Mouse (Mus musculus) gastrocnemius, postnatal 25 days (tissue): ENCODE measurements around the gene Cend1. TPM values are rescaled to one million over a fixed set of nuclear protein-coding genes. Genes with fewer than 3 reads are reported as not detected.
A peak's percentile ranks its signal among the peaks of the same experiment; 100 is the strongest.
"Not testable (repeated sequence)": the region's sequence is repeated elsewhere in the genome, so short reads cannot be mapped to it uniquely, and the experiment has no call there.

Experiments used
- DNase-seq: peaks from one replicate; pipeline ENCODE4 v3.0.0; 2022
- total RNA-seq, 2 experiments: library from RNA; stranded (reverse); gene quantifications; 1 replicate in 1 of 2; 2 replicates in 1 of 2; pipeline ENCODE4 v1.2.3; 2021

The Cend1 gene
- total RNA-seq, 2 experiments from 2014 or later, result 0.38 to 0.75 TPM

- no peak for DNase-seq
Measured at GRCm38 (mm10) chr7:141429840-141430584, 721 bp upstream of the Cend1 start.

DNA sequence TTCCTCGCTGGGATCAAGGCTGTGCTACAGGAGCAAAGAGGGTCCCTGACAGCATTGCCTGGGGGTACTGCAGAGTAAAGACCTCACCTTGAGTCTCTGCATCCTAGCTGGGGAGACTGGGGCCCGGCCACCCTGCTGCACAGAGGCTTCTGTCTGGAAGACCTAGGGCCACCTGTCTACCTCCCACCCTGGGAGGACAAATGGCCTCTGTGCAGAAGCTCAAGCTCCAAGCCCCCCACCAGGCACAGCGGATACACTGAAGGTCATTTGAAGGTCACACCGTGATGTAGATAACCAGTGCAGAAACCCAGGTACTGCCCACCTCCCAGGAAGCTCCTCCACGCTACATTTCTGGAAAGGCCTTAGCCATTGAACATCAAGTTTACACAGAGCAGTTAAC lies 590 bp downstream of the Cend1 start:
- no peak for DNase-seq

DNA sequence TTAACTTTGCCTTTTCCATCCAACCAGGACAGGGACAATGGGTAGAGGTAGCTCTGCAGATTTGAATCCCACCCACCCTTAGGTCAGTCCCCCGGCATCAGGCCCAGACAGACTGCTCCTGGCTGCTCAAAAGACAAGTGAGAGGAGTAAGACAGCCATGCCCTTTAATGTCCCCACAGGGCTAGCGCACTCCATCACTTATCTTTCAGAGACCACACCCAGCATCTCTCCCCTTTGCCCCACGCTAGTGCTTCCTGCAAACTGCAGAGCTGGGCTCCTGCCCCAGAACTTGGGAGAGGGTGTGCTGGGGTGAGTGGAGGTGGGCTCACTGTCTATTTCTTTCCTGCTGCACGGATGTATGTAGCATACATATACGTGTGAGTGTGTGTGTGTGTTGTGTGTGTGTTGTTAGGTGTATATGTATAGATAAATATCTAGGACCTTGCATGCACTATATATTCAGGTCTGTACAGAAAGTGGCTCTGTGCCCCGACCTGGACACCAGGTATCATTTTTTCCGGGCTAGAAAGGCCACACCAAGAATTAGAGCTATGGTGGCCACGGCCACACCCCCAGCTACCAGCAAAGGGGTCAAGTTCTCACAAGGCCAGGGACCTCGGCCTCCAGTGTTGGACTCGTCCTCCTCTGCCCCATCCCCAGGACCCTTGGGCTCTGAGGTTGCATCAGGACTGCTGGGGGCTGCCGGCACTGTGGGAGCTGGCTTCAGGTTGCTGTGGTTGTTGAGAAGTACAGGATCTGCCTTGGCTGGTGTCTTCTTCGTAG lies 2.2 kb downstream of the Cend1 start:
- DNase-seq, result no peak

- DNase-seq, result no peak
Measured at GRCm38 (mm10) chr7:141423811-141424210, 5.5 kb downstream of the Cend1 start.

DNA sequence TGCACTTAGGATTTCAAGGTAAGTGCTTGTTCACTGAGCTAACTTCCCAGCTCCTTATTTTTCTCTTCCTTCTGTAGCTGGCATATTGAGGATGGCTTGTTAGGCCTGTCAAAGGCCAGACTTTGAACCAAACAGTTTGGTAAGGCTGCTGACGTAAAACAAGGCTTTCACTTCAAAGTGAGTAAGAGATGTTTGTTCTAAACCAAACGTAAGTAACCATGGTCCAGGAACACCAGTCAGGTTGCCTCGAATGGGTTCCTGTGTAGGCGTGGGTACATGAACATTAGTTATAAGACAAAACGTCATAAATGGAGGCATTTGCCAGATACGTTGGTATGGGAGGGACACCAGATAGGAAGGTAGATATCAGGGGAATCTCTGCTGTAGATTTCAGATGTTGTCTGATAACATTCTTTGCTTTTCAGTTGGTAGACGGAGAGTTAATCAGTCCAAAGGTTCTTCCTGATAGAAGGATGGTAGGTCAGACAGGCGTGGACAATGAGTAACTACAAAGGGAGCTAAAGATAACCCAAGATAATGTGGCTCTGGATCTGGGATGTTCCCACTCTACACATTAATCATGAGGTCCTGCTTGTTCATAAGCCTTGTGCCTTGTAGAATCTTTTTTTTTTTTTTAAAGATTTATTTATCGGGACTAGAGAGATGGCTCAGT lies 9.1 kb downstream of the Cend1 start:
- DNase-seq, result no peak

- no peak for DNase-seq
Measured at GRCm38 (mm10) chr7:141418970-141419369, 10.3 kb downstream of the Cend1 start.

- no peak for DNase-seq
Measured at GRCm38 (mm10) chr7:141417731-141418681, 11.3 kb downstream of the Cend1 start.

DNA sequence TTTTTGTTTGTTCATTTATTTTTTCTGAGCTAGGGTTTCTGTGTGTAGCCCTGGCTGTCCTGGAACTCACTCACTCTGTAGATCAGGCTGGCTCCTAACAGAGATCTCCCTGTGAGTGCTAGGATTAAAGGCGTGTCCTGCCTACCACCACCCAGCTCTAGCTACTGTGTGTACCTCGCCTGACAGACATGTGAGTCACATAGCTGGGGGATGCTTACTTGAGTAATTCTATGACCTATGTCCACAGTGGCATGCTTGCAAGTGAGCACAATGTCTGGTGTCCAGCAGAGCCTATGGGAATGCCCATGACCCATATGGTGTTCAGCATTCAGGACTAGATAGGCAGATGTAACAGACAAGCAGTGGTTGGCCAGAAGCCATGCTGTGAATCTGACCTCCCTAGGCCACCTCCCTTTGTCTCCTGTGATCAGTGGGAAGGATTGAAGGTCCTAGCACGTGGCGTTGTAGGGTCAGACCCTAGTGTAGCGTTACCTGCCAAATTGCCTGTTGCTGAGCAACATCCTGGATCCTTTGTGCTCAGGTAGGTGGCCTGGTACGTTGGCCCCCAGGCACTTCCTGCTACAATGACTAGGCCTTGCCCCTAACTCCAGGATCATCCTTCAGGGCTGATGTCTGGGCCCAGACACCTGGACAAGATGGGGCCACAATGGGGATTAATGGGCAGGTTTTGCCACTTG lies 13.0 kb downstream of the Cend1 start:
- DNase-seq, result no peak

DNA sequence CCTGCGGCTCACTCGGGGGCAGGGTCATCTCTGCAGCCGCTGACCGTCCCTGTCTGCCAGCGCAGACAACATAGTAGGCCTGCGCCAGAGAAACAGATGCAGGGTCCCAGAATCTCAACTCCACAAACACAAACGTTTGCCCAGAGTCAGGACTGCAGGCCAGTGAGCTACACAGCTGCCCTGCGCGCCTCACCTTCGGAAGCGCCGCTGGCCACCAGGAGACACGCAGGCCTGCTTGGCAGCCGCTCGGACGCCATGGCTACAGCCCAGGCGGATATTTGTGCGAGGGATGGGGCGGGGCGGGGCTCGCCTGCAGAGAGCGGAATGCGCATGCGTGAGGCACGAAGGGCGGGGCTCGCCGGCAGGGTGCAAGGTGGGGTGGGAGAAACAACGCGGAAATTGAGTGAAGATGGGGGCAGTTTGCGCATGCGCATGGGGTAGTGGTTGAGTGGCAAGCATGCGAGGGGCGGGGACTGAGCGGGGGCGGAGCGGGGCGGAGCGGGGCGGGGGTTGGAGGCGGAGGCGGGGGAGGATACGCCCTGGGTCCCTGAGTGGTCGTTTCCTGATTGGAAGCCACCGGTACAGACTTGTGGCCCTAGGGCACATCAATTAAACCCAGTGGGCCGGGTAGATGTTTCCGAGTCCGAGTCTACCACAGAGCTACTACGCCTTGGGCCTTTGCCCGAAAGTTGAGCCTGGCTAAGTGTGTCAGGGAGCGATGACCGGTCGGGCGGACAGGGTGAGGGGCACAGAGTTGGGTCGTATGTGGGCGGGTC lies 15.3 kb downstream of the Cend1 start, which contains the start of gene Gatd1:
Gatd1 (minus strand) TSS at position 328 of the 776 bp plus-strand sequence.
- peak; percentile 99 for DNase-seq

DNA sequence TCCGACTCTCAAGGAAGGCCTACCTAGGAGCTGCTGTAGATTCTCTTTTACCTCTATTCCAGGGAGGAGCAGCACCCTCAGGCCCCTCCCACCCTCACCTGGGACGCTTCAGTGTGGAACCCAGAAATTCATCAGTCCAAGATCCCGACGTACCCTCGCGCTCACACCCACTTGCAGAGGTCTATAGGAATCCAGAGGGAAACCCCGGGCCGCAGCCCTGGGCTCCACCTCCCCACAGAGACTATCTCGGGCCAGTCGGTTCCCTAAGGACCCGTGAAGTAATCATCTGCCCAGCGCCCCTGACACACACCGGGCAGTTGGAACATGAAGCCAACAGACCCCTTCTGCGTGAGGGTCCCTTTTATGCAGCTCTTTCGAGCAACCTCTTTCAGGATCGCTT lies 16.0 kb downstream of the Cend1 start:
- no peak for DNase-seq

- DNase-seq, result no peak
Measured at GRCm38 (mm10) chr7:141411667-141412066, 17.6 kb downstream of the Cend1 start.

DNA sequence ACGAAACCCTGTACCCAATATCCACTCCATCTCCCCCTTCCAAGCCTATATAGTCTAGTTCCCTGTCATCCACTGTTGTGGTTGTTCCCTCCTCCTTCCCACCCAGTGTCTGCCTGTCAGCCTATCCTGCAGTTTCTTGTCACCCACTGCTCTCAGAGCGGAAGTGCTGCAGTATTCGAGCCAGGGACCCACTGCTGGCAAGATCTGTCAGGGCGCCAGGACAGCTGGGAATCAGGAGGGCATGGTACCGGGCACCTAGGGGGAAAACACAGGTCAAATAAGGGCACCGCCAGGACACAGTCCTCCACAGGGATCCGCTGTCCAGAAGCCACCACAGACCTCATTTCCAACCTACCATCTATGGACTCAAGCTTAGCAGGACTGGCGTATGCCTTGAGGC lies 18.7 kb downstream of the Cend1 start:
- no peak for DNase-seq

GRCm38 (mm10) chr7:141408833-141409232 lies 20.5 kb downstream of the Cend1 start:
- DNase-seq, result peak; percentile 72

GRCm38 (mm10) chr7:141407670-141408069 lies 21.6 kb downstream of the Cend1 start:
- not testable (repeated sequence) for DNase-seq

DNA sequence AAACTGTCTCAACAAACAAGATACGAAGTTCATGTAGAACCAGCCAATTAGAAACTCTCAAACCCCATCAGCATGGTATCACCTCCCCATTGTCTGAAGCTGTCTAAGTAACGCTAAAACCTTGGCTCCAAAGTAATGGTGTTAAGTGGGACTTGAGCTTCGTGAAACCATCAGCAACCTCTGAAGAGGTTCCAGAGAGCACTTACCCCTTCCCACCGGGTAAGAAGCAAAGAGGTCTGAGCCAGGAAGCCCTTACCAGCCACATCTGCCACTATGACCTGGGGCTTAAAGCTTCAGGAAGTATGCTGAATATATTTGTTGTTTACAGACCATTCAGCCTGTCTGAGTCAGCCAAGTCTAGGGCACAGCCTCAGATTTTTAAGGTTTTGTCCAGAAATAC lies 23.8 kb downstream of the Cend1 start:
- no peak for DNase-seq

DNA sequence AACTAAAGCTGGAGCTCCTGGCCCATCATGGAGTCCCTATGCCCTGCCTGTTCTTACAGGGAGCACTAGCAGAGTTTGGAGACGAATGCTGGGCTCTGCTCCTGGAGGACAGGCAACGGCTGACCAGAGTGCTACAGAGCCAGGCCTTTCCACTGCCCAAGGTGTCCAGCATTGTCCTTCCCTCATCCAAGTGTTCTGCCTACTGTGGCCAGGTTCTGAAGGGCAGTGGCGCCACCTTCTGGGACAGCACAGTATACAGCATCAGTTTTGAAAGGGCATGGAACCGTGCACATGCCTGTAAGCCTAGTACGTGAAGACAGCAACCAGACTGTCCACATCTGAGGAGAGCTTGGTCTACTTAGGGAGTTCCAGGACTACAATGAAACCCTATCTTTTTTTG lies 26.0 kb downstream of the Cend1 start:
- DNase-seq, result peak; percentile 33

DNA sequence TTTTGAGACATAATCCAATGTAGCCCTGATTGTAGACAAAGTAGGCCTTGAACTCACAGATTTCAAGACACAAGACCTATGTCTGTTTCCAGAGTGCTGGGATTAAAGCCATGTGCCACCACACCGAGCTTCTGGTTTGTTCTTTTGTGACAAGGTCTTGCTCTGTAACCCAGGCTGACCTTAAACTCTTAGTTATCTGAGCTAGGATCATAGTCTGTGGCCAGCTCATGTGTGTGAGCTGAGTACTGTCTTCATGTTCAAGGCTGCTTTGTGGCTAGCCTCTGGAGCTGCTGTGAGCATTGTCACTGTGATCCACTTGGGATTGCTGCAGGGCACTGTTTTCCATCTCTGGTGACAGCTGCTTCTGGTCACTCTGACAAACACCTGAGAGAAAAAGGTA lies 33.9 kb downstream of the Cend1 start:
- DNase-seq, result no peak

DNA sequence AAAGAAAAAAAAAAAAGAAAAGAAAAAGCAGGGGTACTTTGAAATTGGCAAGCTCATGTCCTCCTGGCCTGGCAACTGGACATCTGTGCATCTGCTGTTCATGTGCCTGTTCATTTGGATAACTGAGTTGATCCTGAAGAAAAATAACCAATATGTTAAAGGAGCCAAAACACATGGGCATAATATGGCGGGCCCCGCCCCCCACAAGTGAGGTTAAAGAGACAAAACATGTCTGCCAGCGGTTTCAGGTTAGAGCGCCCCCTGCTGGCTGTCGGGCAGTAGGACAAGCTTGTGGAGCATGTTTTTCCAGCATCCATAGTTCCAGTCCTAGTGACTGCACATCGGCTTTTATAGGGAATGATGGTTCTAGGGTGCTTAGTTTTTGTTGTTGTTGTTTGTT lies 34.5 kb downstream of the Cend1 start:
- no peak for DNase-seq

DNA sequence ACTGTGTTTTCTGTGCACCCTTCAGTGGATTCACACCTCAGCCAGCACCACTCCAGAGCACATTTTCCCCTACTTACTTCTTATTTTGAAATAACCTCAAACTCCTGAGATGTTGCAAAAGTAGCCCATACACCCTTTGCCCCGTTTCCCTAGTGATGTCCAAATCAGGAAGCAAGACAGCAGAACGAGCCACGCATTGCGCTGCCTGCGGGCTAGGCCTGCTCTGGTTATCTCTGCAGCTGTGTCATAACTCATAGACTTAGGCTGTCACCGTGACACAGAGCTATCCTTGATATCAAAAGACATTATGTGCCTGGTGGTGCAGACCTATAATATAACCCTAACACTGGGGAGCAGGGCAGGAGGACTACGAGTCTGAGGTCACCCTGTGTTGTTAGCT lies 35.1 kb downstream of the Cend1 start:
- DNase-seq, result no peak

DNA sequence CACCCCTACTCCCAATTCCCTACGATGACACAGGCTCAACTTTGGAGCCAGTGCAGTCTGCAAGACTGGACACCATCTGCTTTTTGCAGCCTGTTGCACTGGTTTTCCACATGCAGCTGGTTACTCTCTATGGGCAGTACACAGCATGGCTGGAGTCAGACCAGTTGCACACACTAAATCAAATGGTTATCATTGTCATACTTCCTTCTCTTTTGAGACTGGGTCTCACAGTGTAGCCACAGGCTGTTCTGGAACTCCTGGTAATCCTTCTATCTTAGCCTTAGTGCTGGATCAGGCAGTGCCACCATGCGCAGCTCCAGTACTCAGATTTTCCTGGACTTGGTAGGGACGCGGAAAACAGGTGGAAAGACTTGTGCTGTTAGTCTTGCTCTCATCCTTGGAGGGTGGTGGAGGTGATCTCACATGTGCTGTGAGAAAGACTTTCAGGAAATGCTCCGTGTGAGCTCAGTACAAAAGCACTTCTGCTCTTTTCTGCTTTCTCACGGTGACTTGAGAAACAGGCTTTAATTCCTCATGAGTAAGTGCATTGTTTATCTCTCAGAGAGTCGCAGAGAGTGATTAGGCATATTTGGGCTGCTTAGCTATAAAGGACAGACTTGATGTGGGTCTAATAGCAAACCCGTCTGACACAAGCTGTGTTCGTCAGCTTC lies 36.6 kb downstream of the Cend1 start:
- no peak for DNase-seq
